Mouse (Mus musculus) erythroblast, embryonic 14.5 days (primary cell): Measurements from ENCODE around the gene Il9r.
"Not testable (repeated sequence)": the region's sequence is repeated elsewhere in the genome, so short reads cannot be mapped to it uniquely, and the experiment has no call there.

Experiments used
- GATA1 ChIP-seq: IDR thresholded peaks from 2 replicates; pipeline ENCODE4 v1.6.1; 2012; ENCODE audit warnings: low read length, inconsistent platforms, mixed read lengths
- TAL1 ChIP-seq: IDR thresholded peaks from 3 replicates; pipeline ENCODE4 v1.6.1; 2012; ENCODE audit warnings: low read length, inconsistent platforms, mixed read lengths

DNA sequence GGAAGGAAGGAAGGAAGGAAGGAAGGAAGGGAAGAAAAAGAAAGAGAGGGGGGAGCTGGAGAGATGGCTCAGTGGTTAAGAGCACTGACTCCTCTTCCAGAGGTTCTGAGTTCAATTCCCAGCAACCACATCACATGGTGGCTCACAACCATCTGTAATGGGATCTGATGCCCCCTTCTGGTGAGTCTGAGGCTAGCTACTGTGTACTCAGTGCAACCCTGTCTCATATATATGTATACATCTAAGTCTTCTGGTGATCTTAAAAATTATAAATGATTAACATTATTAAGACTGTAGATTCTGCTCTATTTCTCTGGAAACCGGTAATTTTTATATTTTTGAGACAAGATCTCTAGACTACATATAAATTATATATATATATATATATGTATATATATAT lies 913 bp upstream of the Il9r start:
- TF ChIP-seq GATA1, TAL1: not testable (repeated sequence)
